Mouse (Mus musculus): Measurements from ENCODE around the gene Tgm2. TPM values are rescaled to one million over a fixed set of nuclear protein-coding genes. Genes with fewer than 3 reads are reported as not detected.

Tgm2 gene
- polyA plus RNA-seq, 1 experiment, result 13.3 TPM

GRCm38 (mm10) chr2:158179370-158180111, 33.3 kb upstream of the Tgm2 start:
- Histone ChIP-seq H3K4me3 (ENCODE audit: insufficient read depth, low read length) (peak overlapping the region; percentile 23; the same call in 1 of the 2 replicates), H3K27ac (ENCODE audit: insufficient read depth, low read length) (no peak overlapping the region), H3K4me1 (ENCODE audit: control insufficient read depth, insufficient read depth, low read length) (no peaks in the 10 kb centered on the region)
- TF ChIP-seq CTCF (IDR thresholded peaks at IDR 0.05; ENCODE audit: extremely low read depth, insufficient read depth, low read length) (no peak), POLR2A (IDR thresholded peaks at IDR 0.05; ENCODE audit: extremely low read depth, insufficient read depth, low read length) (no peak)

DNA sequence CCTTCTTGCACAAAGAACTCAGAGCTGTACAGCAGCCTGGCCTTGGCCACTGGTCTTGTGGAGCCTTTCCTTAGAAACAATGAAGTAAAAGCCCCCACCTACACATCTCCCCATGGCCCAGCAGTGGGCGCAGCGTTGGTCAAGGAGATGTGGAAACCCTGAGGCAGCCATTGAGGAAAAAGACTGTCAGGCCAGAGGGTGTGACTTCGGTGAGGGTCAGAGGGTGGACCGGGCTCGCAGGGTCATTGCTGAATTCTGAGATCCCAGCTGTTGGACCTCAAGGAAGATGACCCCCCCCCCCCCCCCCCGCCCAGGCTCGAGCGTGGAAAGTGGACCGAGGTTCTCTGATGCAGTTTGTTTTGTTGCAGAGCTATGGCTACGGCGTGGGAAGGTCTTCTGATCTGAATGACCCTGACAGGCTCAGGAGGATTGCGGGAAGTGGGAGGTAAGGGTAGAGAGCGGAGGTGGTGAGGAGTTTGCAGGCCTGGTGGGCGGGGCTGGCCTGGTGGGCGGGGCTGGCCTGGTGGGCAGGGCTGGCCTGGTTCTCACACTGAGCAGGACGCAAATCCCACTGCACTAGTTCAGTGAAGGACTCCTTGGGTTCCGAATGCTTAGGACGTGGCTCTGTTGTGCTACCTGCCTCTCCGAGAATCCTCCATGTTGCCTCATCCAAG, 32.6 kb upstream of the Tgm2 start:
- H3K4me3 ChIP-seq (ENCODE audit: insufficient read depth, low read length), result peak overlapping the region; percentile 23; the same call in 1 of the 2 replicates
- no peak overlapping the region for H3K27ac ChIP-seq (ENCODE audit: insufficient read depth, low read length)
- TF ChIP-seq CTCF (IDR thresholded peaks at IDR 0.05; ENCODE audit: extremely low read depth, insufficient read depth, low read length), result no peak
- TF ChIP-seq POLR2A (IDR thresholded peaks at IDR 0.05; ENCODE audit: extremely low read depth, insufficient read depth, low read length), result no peak
- no peaks in the 10 kb centered on the region for H3K4me1 ChIP-seq (ENCODE audit: control insufficient read depth, insufficient read depth, low read length)

DNA sequence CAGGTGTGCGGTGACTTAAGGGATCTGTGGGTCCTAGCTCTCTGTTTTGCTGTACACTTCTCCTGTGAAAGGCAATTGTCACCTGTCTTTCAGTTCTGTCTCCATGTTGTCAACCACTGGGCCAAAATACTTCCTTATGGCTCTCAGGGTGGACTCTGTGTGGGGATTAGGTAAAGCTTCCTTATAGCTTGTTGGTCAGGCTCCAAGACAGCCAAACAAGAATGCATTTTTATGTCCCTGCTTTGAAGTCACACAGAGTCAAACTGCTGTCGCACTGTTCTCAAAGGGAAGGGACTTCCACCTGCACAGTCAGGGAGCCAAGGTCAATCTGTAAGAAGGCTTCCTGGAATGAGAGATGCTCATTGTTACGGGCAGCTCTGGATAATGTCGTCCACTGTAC, 31.9 kb upstream of the Tgm2 start:
- no peak overlapping the region for H3K27ac ChIP-seq (ENCODE audit: insufficient read depth, low read length)
- H3K4me3 ChIP-seq (ENCODE audit: insufficient read depth, low read length), result no peak overlapping the region
- TF ChIP-seq CTCF (IDR thresholded peaks at IDR 0.05; ENCODE audit: extremely low read depth, insufficient read depth, low read length), result no peak
- TF ChIP-seq POLR2A (IDR thresholded peaks at IDR 0.05; ENCODE audit: extremely low read depth, insufficient read depth, low read length), result no peak
- no peaks in the 10 kb centered on the region for H3K4me1 ChIP-seq (ENCODE audit: control insufficient read depth, insufficient read depth, low read length)

GRCm38 (mm10) chr2:158177574-158177973, 31.3 kb upstream of the Tgm2 start:
- Histone ChIP-seq H3K4me1 (ENCODE audit: control insufficient read depth, insufficient read depth, low read length) (no peaks in the 10 kb centered on the region), H3K27ac (ENCODE audit: insufficient read depth, low read length) (no peak overlapping the region), H3K4me3 (ENCODE audit: insufficient read depth, low read length) (no peak overlapping the region)
- TF ChIP-seq POLR2A (IDR thresholded peaks at IDR 0.05; ENCODE audit: extremely low read depth, insufficient read depth, low read length), result no peak
- no peak for TF ChIP-seq CTCF (IDR thresholded peaks at IDR 0.05; ENCODE audit: extremely low read depth, insufficient read depth, low read length)

GRCm38 (mm10) chr2:158176763-158177162, 30.5 kb upstream of the Tgm2 start:
- TF ChIP-seq CTCF (IDR thresholded peaks at IDR 0.05; ENCODE audit: extremely low read depth, insufficient read depth, low read length) (no peak), POLR2A (IDR thresholded peaks at IDR 0.05; ENCODE audit: extremely low read depth, insufficient read depth, low read length) (no peak)
- H3K27ac ChIP-seq (ENCODE audit: insufficient read depth, low read length), result no peak overlapping the region
- no peaks in the 10 kb centered on the region for H3K4me1 ChIP-seq (ENCODE audit: control insufficient read depth, insufficient read depth, low read length)
- no peak overlapping the region for H3K4me3 ChIP-seq (ENCODE audit: insufficient read depth, low read length)

GRCm38 (mm10) chr2:158175433-158175832, 29.2 kb upstream of the Tgm2 start:
- H3K4me3 ChIP-seq (ENCODE audit: insufficient read depth, low read length), result no peak overlapping the region
- no peak for TF ChIP-seq POLR2A (IDR thresholded peaks at IDR 0.05; ENCODE audit: extremely low read depth, insufficient read depth, low read length)
- TF ChIP-seq CTCF (IDR thresholded peaks at IDR 0.05; ENCODE audit: extremely low read depth, insufficient read depth, low read length), result no peak
- H3K27ac ChIP-seq (ENCODE audit: insufficient read depth, low read length), result no peak overlapping the region
- no peaks in the 10 kb centered on the region for H3K4me1 ChIP-seq (ENCODE audit: control insufficient read depth, insufficient read depth, low read length)

DNA sequence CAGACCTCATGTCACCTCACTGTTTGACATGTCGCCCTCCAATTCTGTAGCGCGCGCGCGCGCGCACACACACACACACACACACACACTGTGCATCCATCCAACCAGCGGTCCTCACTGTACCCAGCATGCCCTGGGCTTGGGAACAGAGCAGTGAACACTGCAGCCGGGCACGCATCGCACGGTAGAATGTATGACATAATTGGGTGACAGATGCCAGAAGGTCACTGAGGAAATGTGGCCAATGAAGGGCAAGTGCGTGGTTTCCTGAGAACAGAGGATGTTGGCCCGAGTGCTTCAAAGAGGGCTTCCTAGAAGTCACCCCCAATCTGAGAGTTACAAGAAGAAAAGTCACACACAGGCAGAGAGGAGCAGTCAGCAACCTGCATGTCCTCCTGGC, 28.7 kb upstream of the Tgm2 start:
- Histone ChIP-seq H3K4me1 (ENCODE audit: control insufficient read depth, insufficient read depth, low read length) (no peaks in the 10 kb centered on the region), H3K27ac (ENCODE audit: insufficient read depth, low read length) (no peak overlapping the region), H3K4me3 (ENCODE audit: insufficient read depth, low read length) (no peak overlapping the region)
- no peak for TF ChIP-seq CTCF (IDR thresholded peaks at IDR 0.05; ENCODE audit: extremely low read depth, insufficient read depth, low read length)
- TF ChIP-seq POLR2A (IDR thresholded peaks at IDR 0.05; ENCODE audit: extremely low read depth, insufficient read depth, low read length), result no peak

DNA sequence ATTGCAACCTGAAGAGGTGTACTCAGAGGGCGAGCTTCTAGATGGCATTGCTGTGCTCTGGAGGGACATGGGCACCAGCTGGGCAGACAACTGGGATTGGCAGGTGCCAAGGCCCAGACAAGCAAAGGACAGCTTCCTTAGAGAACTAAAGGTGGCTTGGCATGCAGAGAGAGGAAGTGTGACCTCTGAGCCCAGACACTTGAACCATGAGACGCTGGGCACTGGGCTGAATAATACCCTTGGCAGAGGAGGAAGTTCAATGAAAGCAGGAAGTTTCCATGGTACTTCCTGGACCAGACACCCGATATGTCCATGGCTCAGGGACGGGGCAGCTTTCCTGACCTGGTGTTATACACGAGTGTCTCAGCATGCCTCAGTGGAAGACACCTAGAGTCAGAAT, 28.2 kb upstream of the Tgm2 start:
- Histone ChIP-seq H3K27ac (ENCODE audit: insufficient read depth, low read length) (peak overlapping the region; percentile 84; the same call in 1 of the 2 replicates), H3K4me3 (ENCODE audit: insufficient read depth, low read length) (no peak overlapping the region), H3K4me1 (ENCODE audit: control insufficient read depth, insufficient read depth, low read length) (no peaks in the 10 kb centered on the region)
- TF ChIP-seq POLR2A (IDR thresholded peaks at IDR 0.05; ENCODE audit: extremely low read depth, insufficient read depth, low read length) (no peak), CTCF (IDR thresholded peaks at IDR 0.05; ENCODE audit: extremely low read depth, insufficient read depth, low read length) (no peak)

DNA sequence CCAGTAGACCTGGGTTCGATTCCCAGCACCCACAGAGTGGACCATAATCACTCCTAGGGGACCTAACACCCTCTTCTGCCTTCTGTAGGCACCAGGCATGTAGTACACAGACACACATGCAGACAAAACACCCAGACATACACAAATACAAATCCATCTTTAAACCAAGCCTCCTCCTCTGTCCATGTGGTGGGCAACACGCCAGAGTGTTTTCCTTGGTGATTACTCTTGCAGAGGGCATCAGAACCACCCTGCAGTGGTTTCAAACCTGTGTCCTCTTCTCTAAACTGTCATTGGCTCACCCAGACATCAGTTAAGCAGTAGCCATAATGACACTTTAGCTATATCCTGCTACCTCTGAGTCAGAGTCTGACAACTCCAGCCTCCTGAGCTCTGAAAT, 24.2 kb upstream of the Tgm2 start:
- H3K4me3 ChIP-seq (ENCODE audit: insufficient read depth, low read length), result no peak overlapping the region
- H3K27ac ChIP-seq (ENCODE audit: insufficient read depth, low read length), result no peak overlapping the region
- peaks cover 4% of the 10 kb centered on the region for H3K4me1 ChIP-seq (ENCODE audit: control insufficient read depth, insufficient read depth, low read length)
- TF ChIP-seq CTCF (IDR thresholded peaks at IDR 0.05; ENCODE audit: extremely low read depth, insufficient read depth, low read length), result no peak
- no peak for TF ChIP-seq POLR2A (IDR thresholded peaks at IDR 0.05; ENCODE audit: extremely low read depth, insufficient read depth, low read length)

DNA sequence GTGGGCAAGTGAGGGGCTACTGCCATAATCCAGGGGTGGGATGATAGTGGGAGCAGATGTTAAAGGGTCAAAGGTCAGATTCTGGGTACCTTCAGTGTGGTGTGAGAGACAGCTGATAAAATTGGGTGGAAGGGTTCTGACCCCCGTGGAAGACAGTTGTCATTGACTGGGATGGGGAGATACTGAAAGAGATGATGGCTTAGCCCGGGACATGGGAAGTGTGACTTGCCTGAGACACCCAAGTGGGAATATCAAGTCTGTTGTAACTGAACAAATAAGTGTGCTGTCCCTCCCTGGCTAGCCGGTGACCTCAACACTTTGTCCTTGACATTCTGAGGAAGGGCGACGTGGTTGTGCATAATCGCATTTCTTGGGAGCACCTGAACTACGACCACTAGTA, 23.5 kb upstream of the Tgm2 start:
- Histone ChIP-seq H3K4me3 (ENCODE audit: insufficient read depth, low read length) (no peak overlapping the region), H3K27ac (ENCODE audit: insufficient read depth, low read length) (no peak overlapping the region), H3K4me1 (ENCODE audit: control insufficient read depth, insufficient read depth, low read length) (peaks cover 4% of the 10 kb centered on the region)
- no peak for TF ChIP-seq POLR2A (IDR thresholded peaks at IDR 0.05; ENCODE audit: extremely low read depth, insufficient read depth, low read length)
- no peak for TF ChIP-seq CTCF (IDR thresholded peaks at IDR 0.05; ENCODE audit: extremely low read depth, insufficient read depth, low read length)
